Mouse (Mus musculus) liver, postnatal 0 days (tissue): Measurements from ENCODE around the gene Hat1.

Source experiments
- CTCF ChIP-seq: sonication (generic); IDR thresholded peaks from 2 replicates; pipeline ENCODE4 v1.5.1; 2016; ENCODE audit warnings: antibody characterized with exemption, low read depth
- EP300 ChIP-seq: IDR thresholded peaks from 2 replicates; pipeline ENCODE4 v1.6.1; 2016; ENCODE audit warnings: antibody characterized with exemption, low read depth, mild to moderate bottlenecking

GRCm38 (mm10) chr2:71424545-71424944 is 35.8 kb downstream of the Hat1 start:
- TF ChIP-seq CTCF (no peak), EP300 (no peak)
